32 mouse cellular contexts compared by ENCODE assay signal in genomic region chr11:34737193-34737592, GRCm38 (mm10). TPM values are rescaled to one million over a fixed set of nuclear protein-coding genes. Genes with fewer than 3 reads are reported as not detected.
A peak's percentile ranks its signal among the peaks of the same experiment; 100 is the strongest.
DNase-seq lines count a peak whose midpoint lies in the region; ATAC-seq lines count a peak whose summit lies in the region.
"Had no signal": no experiment of that assay in that cellular context is flagged by ENCODE, and none has a peak within 500 bp of the region (broad histone marks: within the 10 kb centered on the region; RNA-seq: fewer than 3 reads in every experiment).

No protein-coding gene starts in this region.

- H3K36me3 ChIP-seq in forebrain, embryonic 10.5 days (replicated peaks), result no peaks in the 10 kb centered on the region
- H3K36me3 ChIP-seq in midbrain, embryonic 16.5 days (ENCODE audit: control insufficient read depth, insufficient read depth, low read length), result no peaks in the 10 kb centered on the region
- H3K36me3 ChIP-seq: embryonic facial prominence, embryonic 10.5 days; embryonic facial prominence, embryonic 15.5 days; heart, embryonic 13.5 days; hindbrain, embryonic 10.5 days; hindbrain, embryonic 15.5 days; intestine, embryonic 15.5 days; limb, embryonic 12.5 days; liver, embryonic 15.5 days; midbrain, embryonic 12.5 days; neural tube, embryonic 15.5 days had no signal

- no peak overlapping the region for H3K4me3 ChIP-seq in forebrain, embryonic 10.5 days
- no peak overlapping the region for H3K4me3 ChIP-seq in midbrain, embryonic 16.5 days (ENCODE audit: low read depth, low read length)
- H3K4me3 ChIP-seq: embryonic facial prominence, embryonic 10.5 days; embryonic facial prominence, embryonic 15.5 days; forebrain, embryonic 13.5 days; heart, embryonic 13.5 days; hindbrain, embryonic 10.5 days; hindbrain, embryonic 15.5 days; intestine, embryonic 15.5 days; left cerebral cortex, adult 2 months; limb, embryonic 12.5 days; liver, embryonic 15.5 days; midbrain, embryonic 12.5 days; neural tube, embryonic 15.5 days had no signal

- no peak overlapping the region for H3K4me2 ChIP-seq in midbrain, embryonic 16.5 days (ENCODE audit: low read length)
- H3K4me2 ChIP-seq: embryonic facial prominence, embryonic 15.5 days; forebrain, embryonic 13.5 days; heart, embryonic 13.5 days; hindbrain, embryonic 15.5 days; intestine, embryonic 15.5 days; limb, embryonic 12.5 days; liver, embryonic 15.5 days; lung, embryonic 14.5 days; midbrain, embryonic 12.5 days; neural tube, embryonic 15.5 days had no signal

- intact Hi-C loops in gastrocnemius, postnatal 36 days (cut with DNase I), result no loop called here

- no peak overlapping the region for H3K9ac ChIP-seq in midbrain, embryonic 16.5 days (ENCODE audit: low read depth, low read length)
- H3K9ac ChIP-seq: embryonic facial prominence, embryonic 15.5 days; forebrain, embryonic 13.5 days; heart, embryonic 13.5 days; hindbrain, embryonic 15.5 days; intestine, embryonic 15.5 days; limb, embryonic 12.5 days; liver, embryonic 15.5 days; lung, embryonic 14.5 days; midbrain, embryonic 12.5 days; neural tube, embryonic 15.5 days had no signal

- DNase-seq in MEL-GATA-1-ER (ENCODE audit: extremely low read depth, low read depth), result peak; percentile 88
- no peak for DNase-seq in gastrocnemius, postnatal 36 days
- no peak for DNase-seq in forebrain, embryonic 10.5 days (ENCODE audit: extremely low spot score, low spot score)
- no peak for DNase-seq in kidney, postnatal 4 days
- DNase-seq: adrenal gland, adult 2 months; adrenal gland, postnatal 36 days; cerebellum, adult 2 months; cerebellum, postnatal 14 days; gastrocnemius, postnatal 14 days; heart, postnatal 10 days; kidney, adult 8-10 months; lung, embryonic 14.5 days; lung, postnatal 14 days; right cerebral cortex, adult 18-20 months; spleen, adult 18-20 months had no signal

- no peak overlapping the region for H3K27ac ChIP-seq in forebrain, embryonic 10.5 days
- no peak overlapping the region for H3K27ac ChIP-seq in midbrain, embryonic 16.5 days (ENCODE audit: low read length)
- H3K27ac ChIP-seq: embryonic facial prominence, embryonic 10.5 days; embryonic facial prominence, embryonic 15.5 days; forebrain, embryonic 13.5 days; heart, embryonic 13.5 days; hindbrain, embryonic 10.5 days; hindbrain, embryonic 15.5 days; intestine, embryonic 15.5 days; kidney, postnatal 0 days; left cerebral cortex, adult 2 months; limb, embryonic 12.5 days; liver, embryonic 15.5 days; midbrain, embryonic 12.5 days; neural tube, embryonic 15.5 days had no signal

- H3K9me3 ChIP-seq in forebrain, embryonic 10.5 days, result no peaks in the 10 kb centered on the region
- H3K9me3 ChIP-seq in midbrain, embryonic 16.5 days (replicated peaks; ENCODE audit: control insufficient read depth, low read length, poor library complexity, severe bottlenecking), result no peaks in the 10 kb centered on the region
- H3K9me3 ChIP-seq: embryonic facial prominence, embryonic 10.5 days; embryonic facial prominence, embryonic 15.5 days; forebrain, embryonic 13.5 days; heart, embryonic 13.5 days; hindbrain, embryonic 10.5 days; hindbrain, embryonic 15.5 days; intestine, embryonic 15.5 days; limb, embryonic 12.5 days; liver, embryonic 15.5 days; midbrain, embryonic 12.5 days; neural tube, embryonic 15.5 days had no signal

- 92% methylated on average over 4 of the region's 4 CpGs for WGBS in forebrain, embryonic 10.5 days
- 94% methylated on average over 4 of the region's 4 CpGs for WGBS in midbrain, embryonic 16.5 days

- peak; percentile 78 for ATAC-seq in CD4-positive, CD25-positive, alpha-beta regulatory T cell, adult 4 months
- peak; percentile 52 to 56; a peak in 3 of 4 replicates for ATAC-seq in hematopoietic stem cell, adult 5-6 weeks (replicated peaks in 1 of 2; ENCODE audit: insufficient read depth in 1 of 2, low FRiP score in 2 of 2, low TSS enrichment in 1 of 2, low read depth in 1 of 2, poor library complexity in 2 of 2, severe bottlenecking in 2 of 2)
- peak; percentile 89 for ATAC-seq in megakaryocyte-erythroid progenitor cell, adult 5-6 weeks (replicated peaks; ENCODE audit: low FRiP score, low TSS enrichment, poor library complexity, severe bottlenecking)
- no peak for ATAC-seq in midbrain, embryonic 16.5 days
- ATAC-seq: forebrain, embryonic 13.5 days; intestine, embryonic 15.5 days had no signal

- peaks cover 13% of the 10 kb centered on the region for H3K4me1 ChIP-seq in forebrain, embryonic 10.5 days
- no peaks in the 10 kb centered on the region for H3K4me1 ChIP-seq in midbrain, embryonic 16.5 days (ENCODE audit: control insufficient read depth, insufficient read depth, low read length)
- H3K4me1 ChIP-seq: embryonic facial prominence, embryonic 15.5 days; heart, embryonic 13.5 days; hindbrain, embryonic 15.5 days; intestine, embryonic 15.5 days; limb, embryonic 12.5 days; liver, embryonic 15.5 days; neural tube, embryonic 15.5 days had no signal

- H3K27me3 ChIP-seq in forebrain, embryonic 10.5 days (ENCODE audit: poor library complexity, severe bottlenecking), result no peaks in the 10 kb centered on the region
- no peaks in the 10 kb centered on the region for H3K27me3 ChIP-seq in midbrain, embryonic 16.5 days (ENCODE audit: control insufficient read depth, insufficient read depth, low read depth, low read length)
- H3K27me3 ChIP-seq: embryonic facial prominence, embryonic 15.5 days; forebrain, embryonic 13.5 days; heart, embryonic 13.5 days; hindbrain, embryonic 15.5 days; intestine, embryonic 15.5 days; limb, embryonic 12.5 days; liver, embryonic 15.5 days; neural tube, embryonic 15.5 days had no signal

RNA-seq across cellular contexts. Expression of gene Dock2, which starts 46.5 kb away (rescaled TPM):
- 100 to 1,000 TPM; 247 to 339 TPM for polyA plus RNA-seq in CD4-positive, CD25-positive, alpha-beta regulatory T cell, adult 4 months (2017; shearing (Covaris generic))
- total RNA-seq in hematopoietic stem cell, adult 5-6 weeks (2017), result 177 and 214 TPM in 2 replicates
- total RNA-seq in megakaryocyte-erythroid progenitor cell, adult 5-6 weeks (2014; fragmentation: Nextera tagmentation), result 39.0 and 48.2 TPM in 2 replicates
- total RNA-seq in megakaryocyte-erythroid progenitor cell, adult 5-6 weeks (2017), result 41.0 and 63.5 TPM in 2 replicates
- total RNA-seq in gastrocnemius, postnatal 36 days (2021), result 1 to 10 TPM in 1 of 2 experiments, under 1 TPM in 1; 0.86 to 1.6 TPM
- 0.43 and 0.47 TPM in 2 replicates for polyA plus RNA-seq in forebrain, embryonic 10.5 days (2016; fragmentation: Nextera tagmentation; extraction: Ambion mirVana)
- polyA plus RNA-seq in midbrain, embryonic 16.5 days (2015; fragmentation: Nextera tagmentation; extraction: Ambion mirVana), result 0.55 and 0.72 TPM in 2 replicates

Comparison
In these comparisons a context has a peak if more than half of its experiments do, and no peak if none do; other contexts are left out.
1. RNA of gene Dock2, which starts 46.5 kb away (total RNA-seq): 177 to 214 TPM in hematopoietic stem cell, adult 5-6 weeks and 39.0 to 63.5 TPM in megakaryocyte-erythroid progenitor cell, adult 5-6 weeks; 0.86 to 1.6 TPM in gastrocnemius, postnatal 36 days; every median in the first group is over 10 times any median in the second.